Mouse (Mus musculus): ENCODE measurements around the gene Bbof1.
A peak's percentile ranks its signal among the peaks of the same experiment; 100 is the strongest.

Gene Bbof1

DNA sequence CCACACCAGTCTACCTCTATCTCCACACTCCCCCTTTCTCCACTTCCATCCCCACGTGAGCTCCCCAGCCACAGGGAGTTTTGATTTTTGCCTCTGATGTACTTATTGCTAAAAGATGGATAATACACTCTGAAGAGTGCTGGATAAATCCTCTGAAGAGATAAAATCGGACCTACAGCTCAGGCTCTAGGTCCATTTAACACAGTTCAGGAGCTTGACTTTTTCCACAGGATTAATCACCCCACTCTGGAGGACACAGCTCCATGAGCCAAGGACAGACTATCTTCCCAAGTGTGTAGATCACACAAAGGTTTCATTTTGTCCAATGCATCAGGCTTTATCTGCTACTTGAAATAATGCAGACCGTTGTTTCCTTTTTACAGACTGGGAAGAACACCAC is 8.8 kb upstream of the Bbof1 start:
- DNase-seq (ENCODE audit: low spot score in 2 of 2): no peak

DNA sequence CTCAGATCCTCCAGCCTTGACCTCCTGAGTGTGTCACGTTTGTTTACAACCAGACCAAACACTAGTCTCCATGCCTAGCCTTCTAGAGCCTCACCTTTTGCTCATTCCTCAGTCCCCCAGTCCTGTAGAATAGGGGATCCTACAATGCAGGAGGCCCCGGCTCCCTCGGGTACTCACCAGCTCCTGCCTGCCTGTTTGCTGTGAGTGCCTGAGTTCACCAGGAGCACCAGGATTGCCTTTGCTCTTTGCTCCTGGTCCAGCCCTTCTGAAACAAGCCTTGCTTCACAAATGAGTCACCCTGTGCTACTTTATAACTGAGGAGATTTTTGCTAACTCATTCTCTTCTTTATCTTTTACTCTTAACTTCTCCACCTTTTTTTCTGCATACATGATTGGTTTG is 8.2 kb upstream of the Bbof1 start:
- DNase-seq (ENCODE audit: low spot score in 2 of 2): no peak

DNA sequence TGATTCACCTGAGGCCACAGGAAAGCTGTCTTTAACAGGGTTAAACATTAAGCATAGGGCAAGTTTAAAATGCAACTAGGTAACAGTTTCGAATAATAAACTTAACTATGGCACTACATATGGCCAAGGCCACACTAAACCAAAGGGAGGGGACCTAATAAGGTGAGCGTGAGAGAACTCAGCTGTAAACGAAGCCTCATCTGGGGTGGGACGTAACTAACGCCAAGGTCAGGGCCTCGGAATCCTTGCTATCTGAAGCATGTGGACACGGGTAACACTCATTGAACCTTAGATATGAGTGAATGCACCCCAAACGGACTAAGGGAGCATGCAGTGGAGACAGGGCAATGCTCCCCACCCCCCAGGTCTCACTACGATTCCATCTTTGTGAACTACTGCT is 5.9 kb upstream of the Bbof1 start:
- DNase-seq (ENCODE audit: low spot score in 2 of 2): no peak

DNA sequence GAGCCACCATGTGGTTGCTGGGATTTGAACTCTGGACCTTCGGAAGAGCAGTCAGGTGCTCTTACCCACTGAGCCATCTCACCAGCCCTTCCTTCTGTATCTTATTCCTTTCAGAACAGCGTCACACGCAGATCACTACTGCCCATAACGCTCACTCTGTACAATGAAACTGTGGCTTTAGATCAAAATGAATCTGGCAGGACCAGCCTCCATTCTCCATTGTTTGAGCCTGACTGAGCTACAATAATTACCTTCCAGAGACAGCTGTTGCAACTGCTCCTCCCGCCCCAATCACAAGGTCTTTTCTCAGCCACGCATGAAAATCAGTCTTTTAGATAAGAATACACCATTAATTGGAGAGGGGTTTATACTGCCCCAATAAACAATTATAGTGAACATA is 4.3 kb upstream of the Bbof1 start:
- DNase-seq (ENCODE audit: low spot score in 2 of 2): no peak

DNA sequence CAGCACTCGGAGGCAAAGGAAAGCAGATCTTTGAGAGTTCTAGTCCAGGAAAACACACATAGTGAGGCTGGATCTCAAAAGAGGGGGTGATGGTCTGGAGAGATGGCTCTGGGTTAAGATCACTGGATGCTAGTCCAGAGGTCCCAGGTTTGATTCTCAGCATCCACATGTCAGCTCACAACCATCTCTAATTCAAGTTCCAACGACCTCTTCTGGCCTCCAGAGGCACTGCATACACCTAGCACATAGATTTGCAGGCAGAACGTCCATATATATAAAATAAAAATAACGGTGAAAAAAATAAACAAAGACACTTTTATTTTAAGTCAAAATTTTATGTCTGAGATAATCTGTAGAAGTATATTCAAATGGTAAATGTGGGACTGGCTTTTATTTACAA is 1.6 kb upstream of the Bbof1 start:
- DNase-seq (ENCODE audit: low spot score in 2 of 2): no peak

DNA sequence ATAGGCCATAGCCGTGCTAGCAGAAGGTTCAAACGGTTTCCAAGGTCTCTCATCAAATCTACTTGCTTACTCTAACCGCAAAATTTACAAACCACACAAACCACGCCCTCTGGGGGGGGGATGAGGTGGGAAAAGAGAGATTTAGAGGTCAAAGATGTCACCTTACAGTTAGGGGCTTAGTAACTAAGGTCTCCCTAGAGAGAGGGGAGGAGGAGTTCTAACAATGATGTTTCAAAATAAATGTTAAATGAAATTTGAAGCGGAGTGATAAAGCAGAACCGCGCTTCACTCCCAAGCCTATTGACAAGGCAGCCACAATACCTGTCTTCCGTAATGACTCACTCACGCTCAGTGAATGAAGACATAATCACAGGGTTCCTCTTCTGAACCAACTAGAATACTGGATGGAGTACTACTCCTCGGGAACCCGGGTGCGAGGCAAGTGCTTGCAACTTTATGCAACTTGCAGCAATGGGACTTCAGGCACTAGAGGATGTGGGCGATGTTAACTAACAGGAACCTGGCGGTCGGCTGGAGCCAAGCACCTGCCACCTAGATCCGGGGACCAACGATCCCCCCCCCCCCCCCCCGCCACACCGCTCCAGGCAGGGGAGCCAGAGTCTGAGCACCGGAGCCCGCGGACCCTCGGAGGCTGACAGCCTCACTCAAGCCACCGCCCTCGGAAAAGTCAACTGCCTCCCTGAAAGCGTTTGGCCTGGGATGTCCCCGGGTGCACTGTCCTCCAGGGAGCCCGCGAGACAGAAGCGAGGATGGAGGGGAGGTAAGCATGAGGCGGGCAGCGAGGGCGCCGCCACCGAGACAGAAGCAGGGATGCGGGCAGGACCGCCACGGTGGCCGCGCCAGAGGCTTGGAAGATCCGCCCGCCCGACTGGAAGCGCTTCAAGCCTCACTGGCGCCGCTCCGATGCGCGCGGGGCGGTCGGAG is 725 bp upstream of the Bbof1 start:
- peak; percentile 8 to 25 for DNase-seq (ENCODE audit: low spot score in 2 of 2)

DNA sequence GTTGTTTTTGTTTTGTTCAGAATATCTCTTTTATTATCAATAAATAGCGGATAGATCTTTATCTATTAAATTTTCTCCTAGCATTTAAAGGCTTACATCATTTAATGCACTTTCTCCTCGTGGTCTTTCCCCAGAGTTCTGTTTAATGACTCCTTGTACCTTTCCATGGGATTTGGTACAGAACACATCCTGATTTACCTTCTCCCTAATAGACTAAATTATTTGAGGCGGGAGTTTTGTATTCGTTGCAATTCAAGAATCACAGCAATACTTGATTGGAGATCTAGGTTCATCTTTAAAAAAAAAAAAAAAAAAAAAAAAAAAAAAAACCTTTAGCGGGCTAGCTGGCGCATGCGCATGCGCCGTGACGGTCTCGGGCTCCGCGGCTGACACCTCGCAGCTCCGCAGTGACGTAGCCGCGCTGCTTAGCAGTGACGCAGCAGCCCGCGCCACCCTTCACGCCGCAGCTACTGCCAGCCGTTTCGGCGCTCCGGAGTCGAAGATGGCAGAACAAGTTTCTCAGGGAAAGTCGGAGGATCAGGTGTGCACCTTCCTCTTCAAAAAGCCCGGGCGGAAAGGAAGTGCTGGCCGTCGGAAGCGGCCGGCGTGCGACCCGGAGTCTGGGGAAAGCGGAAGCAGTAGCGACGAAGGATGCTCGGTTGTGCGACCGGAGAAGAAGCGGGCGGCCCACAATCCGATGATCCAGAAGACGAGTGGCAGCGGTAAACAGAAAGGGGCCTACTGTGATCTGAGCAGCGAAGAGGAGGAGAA is 8.1 kb downstream of the Bbof1 start, which contains the start of gene Rnf113a2:
Gene Rnf113a2, plus strand, starts transcription at position 363 of the 771 bp plus-strand sequence.
- DNase-seq (ENCODE audit: low spot score in 2 of 2): peak; percentile 74 to 79

DNA sequence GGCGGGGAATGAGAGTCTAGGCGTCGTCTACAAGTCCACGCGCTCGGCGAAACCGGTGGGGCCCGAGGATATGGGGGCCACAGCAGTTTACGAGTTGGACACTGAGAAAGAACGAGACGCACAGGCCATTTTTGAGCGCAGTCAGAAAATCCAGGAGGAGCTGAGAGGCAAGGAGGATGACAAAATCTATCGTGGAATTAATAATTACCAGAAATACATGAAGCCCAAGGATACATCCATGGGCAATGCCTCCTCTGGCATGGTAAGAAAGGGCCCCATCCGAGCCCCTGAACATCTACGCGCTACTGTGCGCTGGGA is 8.7 kb downstream of the Bbof1 start:
- no peak for DNase-seq (ENCODE audit: low spot score in 2 of 2)

DNA sequence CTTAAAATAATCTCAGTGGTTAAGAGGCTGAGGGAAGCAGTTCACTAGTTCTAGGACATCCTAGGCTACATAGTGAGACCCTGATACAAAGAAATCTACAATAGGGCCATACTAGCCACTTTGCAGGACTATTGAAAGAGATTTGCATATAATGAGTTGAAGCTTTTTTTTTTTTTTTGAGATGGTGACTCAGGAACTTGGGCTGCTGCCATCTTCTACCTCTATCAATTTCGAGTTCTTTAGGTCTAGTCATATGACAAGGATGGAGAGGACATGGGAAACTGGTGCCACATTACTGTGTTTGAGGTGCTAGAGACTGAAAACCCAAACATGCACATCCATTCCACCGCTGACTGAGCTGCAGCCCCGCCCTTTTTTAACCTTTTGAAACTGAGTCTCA is 15.1 kb downstream of the Bbof1 start:
- DNase-seq (ENCODE audit: low spot score in 2 of 2): no peak

DNA sequence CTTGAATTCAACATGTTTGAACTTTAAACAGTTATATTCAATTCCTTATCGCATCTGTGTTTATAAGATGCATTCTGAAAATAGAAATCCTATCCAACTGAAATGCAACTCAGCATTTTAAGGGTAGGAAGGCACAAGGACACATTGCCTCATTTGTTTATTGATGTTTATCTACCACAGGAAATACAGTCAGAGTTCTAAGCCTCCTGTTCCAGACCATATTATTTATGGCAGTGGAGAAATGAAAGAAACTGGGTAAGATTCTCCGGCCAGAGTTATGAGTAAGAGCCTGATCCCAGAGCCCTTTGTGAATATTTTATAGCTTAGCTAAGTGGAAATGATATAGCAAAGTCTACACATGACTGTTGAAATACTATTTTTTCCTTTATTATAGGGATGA is 21.0 kb downstream of the Bbof1 start:
- DNase-seq (ENCODE audit: low spot score in 2 of 2): no peak

DNA sequence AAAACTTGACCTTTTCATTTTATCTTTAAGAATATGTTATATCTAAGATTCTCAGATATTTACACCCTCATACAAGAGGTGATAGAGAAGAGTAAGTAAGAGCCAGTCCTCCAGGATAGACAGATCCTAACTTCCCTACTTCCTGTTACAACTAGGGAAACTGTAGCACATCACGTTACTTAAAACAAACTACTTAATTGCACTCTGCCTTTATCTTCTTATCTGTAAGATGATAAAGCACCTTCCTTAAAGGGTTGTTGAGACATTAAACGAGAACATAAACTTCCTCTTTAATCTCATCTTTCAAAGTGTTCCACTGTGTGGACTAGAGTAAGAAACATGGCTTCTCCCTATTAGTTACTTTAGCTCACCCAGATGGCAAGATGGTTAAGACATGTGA is 29.8 kb downstream of the Bbof1 start:
- DNase-seq (ENCODE audit: low spot score in 2 of 2): no peak

DNA sequence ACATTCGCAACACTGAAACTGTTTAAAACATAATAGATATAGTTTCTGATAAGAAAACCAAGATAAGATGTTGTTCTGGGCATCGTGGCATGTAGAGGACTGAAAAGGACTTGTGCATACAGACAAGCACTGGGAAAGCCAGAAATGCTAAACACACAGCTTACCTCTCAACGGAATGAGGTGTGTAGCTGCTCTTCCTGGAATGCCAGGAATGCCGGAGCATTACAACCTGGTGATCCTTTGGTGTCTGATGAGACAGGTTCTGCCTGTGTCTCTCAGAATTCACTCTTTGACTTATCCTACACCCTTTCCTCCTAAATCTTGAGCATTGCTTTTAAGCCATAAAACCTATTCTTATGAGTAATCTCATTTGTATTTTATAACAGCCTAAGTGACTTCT is 33.7 kb downstream of the Bbof1 start:
- no peak for DNase-seq (ENCODE audit: low spot score in 2 of 2)

DNA sequence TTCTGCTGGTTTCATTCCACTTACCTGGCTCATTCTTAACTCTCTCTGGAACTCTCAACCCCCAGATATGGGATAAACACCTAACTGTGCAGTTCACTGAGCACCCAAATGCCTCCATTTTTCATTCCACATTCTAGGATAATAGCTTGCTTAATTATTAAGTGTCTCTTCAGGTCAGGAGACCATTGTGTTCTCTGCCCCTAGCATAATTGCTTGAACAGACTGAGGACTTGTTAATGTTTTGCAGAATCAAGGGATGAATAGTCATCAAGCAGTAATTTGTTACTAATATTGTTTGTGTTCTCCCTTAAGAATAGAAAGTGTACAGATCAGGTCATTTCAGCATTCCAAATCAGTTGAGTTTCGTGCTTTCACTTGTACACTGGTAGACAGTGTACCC is 38.5 kb downstream of the Bbof1 start:
- DNase-seq (ENCODE audit: low spot score in 2 of 2): no peak

DNA sequence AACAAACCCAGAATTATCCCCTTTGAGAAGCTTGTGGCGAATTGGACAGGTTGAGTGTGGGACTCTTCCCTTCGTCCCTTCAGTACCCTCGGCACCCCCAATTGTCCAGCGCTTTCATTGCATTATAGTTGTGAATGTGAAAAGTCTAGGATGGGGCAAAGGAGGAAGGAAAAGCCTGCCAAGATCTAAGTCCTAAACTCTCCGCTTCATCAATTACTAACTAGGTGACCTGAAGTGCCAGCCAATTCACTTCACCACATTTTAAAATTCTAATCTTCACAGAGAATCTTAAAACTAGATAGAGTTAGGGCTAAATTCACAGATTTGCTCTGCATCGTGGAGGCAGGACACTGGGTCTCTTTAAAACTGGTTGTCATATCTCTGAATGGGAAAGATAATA is 39.3 kb downstream of the Bbof1 start:
- no peak for DNase-seq (ENCODE audit: low spot score in 2 of 2)

DNA sequence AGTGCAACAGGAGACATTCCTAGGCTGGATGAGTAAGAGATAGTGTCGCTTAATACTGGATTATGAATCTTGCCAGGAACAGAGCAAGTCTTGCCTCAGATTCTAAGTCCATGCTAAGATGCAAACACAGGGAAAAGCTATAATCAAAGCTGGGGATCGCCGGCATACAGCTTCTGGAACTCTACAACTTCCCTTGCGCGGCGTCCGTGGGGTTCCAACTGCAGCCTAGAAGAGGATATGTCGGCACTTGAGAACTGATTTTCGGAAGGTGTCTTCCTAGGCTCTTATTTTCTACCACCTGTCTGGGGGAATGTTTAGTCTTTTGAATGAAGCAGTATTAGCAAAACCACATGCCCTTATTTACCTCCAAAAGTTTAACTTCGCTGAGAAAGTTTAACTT is 41.0 kb downstream of the Bbof1 start:
- DNase-seq (ENCODE audit: low spot score in 2 of 2): no peak

DNA sequence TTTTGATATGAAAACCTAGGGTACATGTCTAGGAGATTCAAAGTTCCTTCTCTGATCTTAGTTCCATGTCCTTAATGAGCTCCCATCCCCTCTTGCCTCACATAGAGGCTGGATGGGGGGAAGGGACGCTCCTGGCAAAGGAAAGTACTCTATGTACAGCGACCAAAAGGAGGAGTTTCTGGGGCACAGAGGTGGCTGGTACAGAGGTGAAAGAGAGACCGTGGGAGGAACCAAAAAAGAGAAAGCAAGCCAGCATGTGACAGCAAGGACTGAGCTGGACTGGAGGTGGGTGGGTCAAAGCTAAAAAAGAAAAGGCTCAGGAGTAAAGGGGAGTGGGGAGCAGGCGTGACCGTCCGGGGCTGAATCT is 41.5 kb downstream of the Bbof1 start:
- DNase-seq (ENCODE audit: low spot score in 2 of 2): peak in 1 of 2 experiments; percentile 30

DNA sequence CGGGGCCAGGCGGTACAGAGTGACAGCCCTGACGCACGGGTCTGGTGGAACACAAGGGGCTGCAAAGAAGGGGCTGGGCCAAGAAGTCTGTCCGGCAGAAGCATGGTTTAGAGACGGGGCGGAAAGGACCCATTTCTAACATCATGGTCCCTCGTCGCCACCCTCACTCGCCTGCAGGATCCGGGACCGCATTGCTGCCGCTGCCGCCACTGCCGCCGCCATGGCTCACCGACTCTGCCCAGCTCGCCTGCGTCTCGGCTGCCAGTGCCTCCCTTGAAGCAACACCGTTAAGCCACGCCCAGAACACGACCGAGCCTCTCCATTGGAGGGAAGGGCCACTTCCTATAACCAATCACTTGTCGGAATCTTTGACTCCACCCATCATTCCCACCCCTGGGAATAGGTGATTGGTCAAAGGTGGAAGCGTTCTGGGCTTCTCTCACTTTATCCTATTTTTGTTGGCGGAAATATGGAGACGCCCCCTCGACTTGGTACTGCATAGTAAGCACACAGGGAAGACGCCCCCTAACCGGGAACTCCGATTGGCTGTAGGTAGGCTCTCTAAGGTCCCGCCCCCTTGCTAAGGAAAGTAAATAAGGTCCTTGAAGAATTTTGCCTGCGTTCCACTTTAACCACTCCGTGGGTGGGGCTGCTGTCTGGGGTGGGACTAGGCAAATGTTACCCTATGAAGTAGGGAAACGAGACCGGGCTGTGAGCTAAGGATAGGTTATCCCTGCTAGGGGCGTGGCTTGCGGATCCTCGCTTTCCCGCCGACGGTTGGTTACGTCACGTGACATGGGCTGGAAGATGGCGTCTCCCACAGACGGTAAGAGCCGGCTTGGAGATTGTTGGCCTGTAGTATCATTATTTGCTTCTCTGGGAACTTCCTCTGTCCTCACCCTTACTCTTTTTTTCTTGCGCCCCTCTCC is 42.1 kb downstream of the Bbof1 start, which contains the start of the genes Aldh6a1 and Lin52:
Gene Aldh6a1, minus strand, starts transcription at position 287 of the 929 bp plus-strand sequence.
Gene Lin52, plus strand, starts transcription at position 705 of the 929 bp plus-strand sequence.
- peak; percentile 98 to 99 for DNase-seq (ENCODE audit: low spot score in 2 of 2)

DNA sequence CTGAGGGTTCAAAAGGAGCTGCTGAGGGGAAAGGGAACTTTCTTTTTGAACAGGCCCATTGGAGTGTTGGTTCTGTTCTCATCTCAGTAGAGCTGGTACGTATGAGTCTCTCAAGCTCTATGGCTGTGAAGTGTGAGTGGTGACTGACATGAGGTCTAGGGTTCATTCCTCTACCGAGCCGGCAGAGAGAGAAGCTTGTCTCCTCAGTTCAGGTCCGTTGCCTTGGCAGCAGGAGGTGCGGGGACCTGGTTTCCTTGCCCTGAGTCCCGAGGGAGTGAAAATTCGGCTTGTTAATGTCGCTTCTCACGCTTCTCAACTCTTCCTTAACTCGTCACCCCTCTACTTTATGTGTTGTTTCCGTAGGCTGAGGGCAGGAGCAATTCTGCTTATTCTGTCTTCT is 42.9 kb downstream of the Bbof1 start:
- DNase-seq (ENCODE audit: low spot score in 2 of 2): no peak

DNA sequence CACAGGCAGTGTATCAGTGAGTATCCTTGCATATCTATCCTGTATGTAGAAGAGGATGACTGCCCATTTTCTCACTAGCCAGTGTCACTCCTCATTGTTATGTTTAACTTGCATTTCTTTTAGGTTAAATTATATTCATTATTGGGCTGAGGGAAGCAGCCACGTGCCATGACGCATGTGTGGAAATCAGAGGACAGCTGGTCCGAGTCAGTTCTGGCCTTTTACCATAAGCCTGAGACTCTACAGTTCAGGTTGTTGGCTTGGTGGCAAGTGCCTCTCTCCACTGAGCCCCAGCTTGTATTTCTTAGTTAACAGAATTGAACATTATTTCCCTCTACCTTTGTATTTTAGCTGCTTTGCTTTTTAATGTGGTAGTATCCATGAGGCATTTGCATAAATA is 48.0 kb downstream of the Bbof1 start:
- DNase-seq (ENCODE audit: low spot score in 2 of 2): no peak

DNA sequence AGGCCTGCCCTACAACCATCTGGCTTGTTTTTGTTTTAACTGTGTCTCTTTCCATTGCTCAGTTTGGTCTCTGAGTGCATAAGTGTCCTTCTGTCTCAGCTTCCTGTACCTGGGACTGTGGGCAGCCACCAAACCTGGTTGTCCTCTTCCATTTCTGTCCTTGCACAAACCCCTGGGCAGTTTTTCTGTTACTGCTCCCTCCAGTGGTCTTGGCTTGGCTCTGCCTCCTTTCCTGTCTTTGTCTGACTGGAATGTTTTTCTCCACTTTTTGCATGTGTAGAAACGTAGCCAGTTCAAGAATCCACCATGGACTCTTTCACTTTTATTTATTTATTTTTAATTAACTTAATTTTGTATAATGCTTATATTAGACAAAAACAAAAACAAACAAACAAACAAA is 51.0 kb downstream of the Bbof1 start:
- no peak for DNase-seq (ENCODE audit: low spot score in 2 of 2)

DNA sequence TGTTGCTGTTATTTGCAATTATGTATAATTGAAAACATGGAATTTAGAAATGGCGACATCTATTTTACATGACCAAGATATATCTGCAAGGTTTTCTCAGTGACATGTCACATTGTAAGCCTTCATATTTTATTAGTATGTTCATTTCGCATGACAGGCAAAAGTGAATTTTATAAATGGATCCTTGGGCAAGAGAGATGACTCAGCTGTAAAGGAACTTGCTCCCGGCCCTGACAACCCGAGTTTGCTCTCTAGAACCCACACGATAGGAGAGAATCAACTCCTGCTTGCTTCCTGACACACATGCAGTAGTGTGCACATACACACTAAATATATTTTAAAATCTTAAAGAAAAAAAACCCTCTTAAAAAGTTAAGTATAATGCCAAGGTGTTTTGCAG is 52.5 kb downstream of the Bbof1 start:
- no peak for DNase-seq (ENCODE audit: low spot score in 2 of 2)

DNA sequence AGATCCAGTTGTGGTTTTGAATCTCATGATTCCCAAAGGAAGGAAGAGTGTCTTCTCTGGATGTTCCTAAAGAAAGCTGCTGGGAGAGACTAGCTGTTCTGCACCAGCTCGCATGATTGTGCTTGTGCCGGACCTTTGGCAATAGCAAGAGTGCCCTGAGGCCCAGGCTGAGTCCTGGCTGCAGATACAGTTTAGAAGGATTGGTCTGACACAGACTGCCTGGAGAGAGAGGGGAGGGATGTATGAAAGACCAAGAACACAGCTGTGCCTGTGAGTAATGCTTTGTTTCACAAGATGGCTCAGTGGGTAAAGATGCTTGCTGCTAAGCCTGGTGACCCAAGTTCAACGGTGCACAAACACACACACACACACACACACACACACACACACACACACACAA is 54.0 kb downstream of the Bbof1 start:
- no peak for DNase-seq (ENCODE audit: low spot score in 2 of 2)

All from right cerebral cortex, postnatal 36 days (tissue).